Mouse (Mus musculus): ENCODE measurements at regions not wholly inside any gene's neighbourhood (a gene's known extent, or its start where the extent isn't known, plus 50 kb on each side); places are given as distances from the start of the nearest gene placed in this dataset.

DNA sequence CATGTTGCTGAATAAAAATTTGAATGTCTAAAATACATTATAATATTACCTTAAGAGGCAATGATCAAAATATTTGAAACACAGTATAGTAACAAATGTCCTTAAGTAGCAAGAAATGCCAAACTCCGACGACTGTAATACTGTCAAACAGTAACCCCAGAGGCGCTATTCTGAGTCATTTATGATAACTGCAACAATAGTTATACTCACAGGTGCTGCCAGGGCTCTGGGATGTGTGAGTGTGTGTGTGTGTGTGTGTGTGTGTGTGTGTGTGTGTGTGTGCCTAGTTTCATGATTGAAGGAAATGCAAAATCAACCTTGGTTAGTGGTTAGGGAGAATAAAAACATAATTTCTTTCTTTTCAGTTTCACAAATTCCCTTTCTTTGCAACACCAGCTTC lies 94.0 kb upstream of the Galnt15 start:
- Histone ChIP-seq H3K9me3 (replicated peaks) (no peaks in the 10 kb centered on the region), H3K36me3 (replicated peaks) (no peaks in the 10 kb centered on the region)
- TF ChIP-seq GATA1 (IDR thresholded peaks at IDR 0.05; ENCODE audit: borderline replicate concordance, low read length) (no peak), CTCF (IDR thresholded peaks at IDR 0.05; ENCODE audit: low read depth, low read length) (no peak)

GRCm38 (mm10) chr14:31935411-31935810 lies 93.4 kb upstream of the Galnt15 start:
- Histone ChIP-seq H3K4me3 (ENCODE audit: low read depth, low read length) (no peak overlapping the region), H3K36me3 (replicated peaks) (no peaks in the 10 kb centered on the region), H3K4me1 (ENCODE audit: insufficient read depth, low read depth, low read length) (peaks cover 6% of the 10 kb centered on the region; the same call in 1 of the 2 replicates), H3K9me3 (replicated peaks) (no peaks in the 10 kb centered on the region), H3K27me3 (ENCODE audit: insufficient read depth, low read length) (peaks cover 15% of the 10 kb centered on the region)
- no peak for TF ChIP-seq GATA1 (IDR thresholded peaks at IDR 0.05; ENCODE audit: borderline replicate concordance, low read length)
- no peak for TF ChIP-seq POLR2AphosphoS5 (IDR thresholded peaks at IDR 0.05; ENCODE audit: insufficient replicate concordance, low read depth, low read length)
- no peak for TF ChIP-seq CTCF (IDR thresholded peaks at IDR 0.05; ENCODE audit: low read depth, low read length)
- no peak for TF ChIP-seq TAL1 (conservative IDR thresholded peaks at IDR 0.05; ENCODE audit: low read depth, low read length)
- no peak for TF ChIP-seq GATA2 (IDR thresholded peaks at IDR 0.05; ENCODE audit: borderline replicate concordance, low read depth, low read length)
- DNase-seq (ENCODE audit: low spot score) (no peak), ATAC-seq (ENCODE audit: extremely low read depth, insufficient number of reproducible peaks, low FRiP score, poor library complexity, severe bottlenecking) (no peak)

More for the DNA sequence above, 94.0 kb upstream of the Galnt15 start:
- DNase-seq (ENCODE audit: low spot score) (no peak), ATAC-seq (ENCODE audit: extremely low read depth, insufficient number of reproducible peaks, low FRiP score, poor library complexity, severe bottlenecking) (no peak)
- Histone ChIP-seq H3K4me1 (ENCODE audit: insufficient read depth, low read depth, low read length) (peaks cover 6% of the 10 kb centered on the region; the same call in 1 of the 2 replicates), H3K4me3 (ENCODE audit: low read depth, low read length) (no peak overlapping the region), H3K27me3 (ENCODE audit: insufficient read depth, low read length) (peaks cover 16% of the 10 kb centered on the region)

DNA sequence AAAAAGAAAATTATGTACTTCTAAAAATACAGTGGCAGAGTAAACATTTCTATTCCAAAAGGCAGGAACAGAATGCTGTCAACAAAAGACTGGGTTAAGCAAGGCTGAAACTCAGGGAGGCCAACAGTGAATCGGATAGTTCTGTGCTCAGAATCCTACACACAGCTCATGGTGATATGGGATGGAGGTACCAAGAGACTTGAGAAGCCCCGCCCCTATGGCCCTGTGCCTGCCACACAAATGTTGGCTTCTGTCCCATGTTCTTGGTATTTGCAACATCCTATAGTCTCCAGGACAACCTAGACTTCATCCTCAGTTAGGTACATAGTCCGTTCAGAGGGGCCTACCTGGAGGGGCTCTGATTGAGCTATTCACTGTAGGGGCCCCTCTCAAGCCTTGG lies 92.2 kb upstream of the Galnt15 start:
- peaks cover 13% of the 10 kb centered on the region for H3K27me3 ChIP-seq (ENCODE audit: insufficient read depth, low read length)
- no peak for TF ChIP-seq GATA1 (IDR thresholded peaks at IDR 0.05; ENCODE audit: borderline replicate concordance, low read length)
- no peak for TF ChIP-seq TAL1 (conservative IDR thresholded peaks at IDR 0.05; ENCODE audit: low read depth, low read length)
- no peak for TF ChIP-seq CTCF (IDR thresholded peaks at IDR 0.05; ENCODE audit: low read depth, low read length)
- TF ChIP-seq POLR2AphosphoS5 (IDR thresholded peaks at IDR 0.05; ENCODE audit: insufficient replicate concordance, low read depth, low read length) = no peak
- no peak for TF ChIP-seq GATA2 (IDR thresholded peaks at IDR 0.05; ENCODE audit: borderline replicate concordance, low read depth, low read length)
- ATAC-seq (ENCODE audit: extremely low read depth, insufficient number of reproducible peaks, low FRiP score, poor library complexity, severe bottlenecking) = no peak
- H3K9me3 ChIP-seq (replicated peaks) = no peaks in the 10 kb centered on the region
- H3K36me3 ChIP-seq (replicated peaks) = no peaks in the 10 kb centered on the region
- DNase-seq (ENCODE audit: low spot score) = no peak
- H3K4me1 ChIP-seq (ENCODE audit: insufficient read depth, low read depth, low read length) = peaks cover 6% of the 10 kb centered on the region; the same call in 1 of the 2 replicates
- H3K4me3 ChIP-seq (ENCODE audit: low read depth, low read length) = no peak overlapping the region

DNA sequence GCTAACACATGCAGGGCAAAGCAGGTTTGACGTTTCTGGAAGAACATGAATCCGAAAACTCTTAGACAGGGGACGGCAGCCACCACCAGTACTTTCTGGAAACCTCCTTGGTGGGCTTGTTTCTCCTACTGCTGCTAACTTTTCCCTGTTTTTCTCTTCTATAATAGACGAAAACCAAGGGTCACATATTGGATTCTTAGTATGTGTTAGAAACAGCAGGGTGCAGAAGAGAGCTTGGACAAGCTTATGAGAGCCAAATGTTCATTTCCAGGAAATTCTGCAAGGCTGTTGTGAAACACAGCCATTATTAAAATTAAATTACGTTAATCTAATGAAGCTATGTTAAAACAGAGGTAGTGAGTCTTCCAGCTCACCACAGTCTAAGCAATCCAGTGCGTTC lies 87.9 kb upstream of the Galnt15 start:
- no peak for ATAC-seq (ENCODE audit: extremely low read depth, insufficient number of reproducible peaks, low FRiP score, poor library complexity, severe bottlenecking)
- no peaks in the 10 kb centered on the region for H3K36me3 ChIP-seq (replicated peaks)
- TF ChIP-seq POLR2AphosphoS5 (IDR thresholded peaks at IDR 0.05; ENCODE audit: insufficient replicate concordance, low read depth, low read length) = no peak
- no peak for TF ChIP-seq GATA2 (IDR thresholded peaks at IDR 0.05; ENCODE audit: borderline replicate concordance, low read depth, low read length)
- no peak for TF ChIP-seq GATA1 (IDR thresholded peaks at IDR 0.05; ENCODE audit: borderline replicate concordance, low read length)
- no peak for TF ChIP-seq TAL1 (conservative IDR thresholded peaks at IDR 0.05; ENCODE audit: low read depth, low read length)
- TF ChIP-seq CTCF (IDR thresholded peaks at IDR 0.05; ENCODE audit: low read depth, low read length) = no peak

DNA sequence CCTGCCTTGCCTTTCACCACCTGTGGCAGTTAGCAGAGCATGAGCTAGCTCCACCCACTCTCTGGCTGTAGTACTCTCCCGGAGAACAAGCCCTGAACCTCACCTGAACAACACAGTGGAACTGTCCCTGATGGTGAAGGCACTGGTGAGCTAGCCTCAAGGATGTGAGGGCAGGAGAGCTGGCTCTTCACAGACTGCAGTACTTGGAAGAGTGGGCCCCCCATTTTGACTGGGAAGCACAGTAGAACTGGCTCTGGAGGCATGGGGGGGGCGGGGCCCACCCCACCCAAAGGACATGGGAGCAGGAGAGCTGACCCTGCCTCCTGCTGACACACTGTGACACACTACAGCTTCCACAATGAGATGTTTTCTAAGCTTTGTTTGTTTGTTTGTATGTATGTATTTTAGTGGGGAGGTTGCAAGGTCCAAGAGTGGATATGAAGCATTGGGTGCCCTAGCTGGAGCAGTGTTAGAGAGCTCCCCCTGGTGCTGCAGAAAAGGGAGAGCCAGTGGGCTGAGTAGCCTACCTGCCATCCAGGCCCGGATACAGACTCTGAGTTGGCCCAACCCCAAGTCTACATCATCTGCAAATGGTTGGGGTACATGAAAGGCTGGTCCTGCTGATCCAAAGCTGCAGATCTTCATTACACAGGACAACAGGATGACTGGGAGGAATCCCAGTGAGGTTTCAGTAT lies 86.4 kb upstream of the Galnt15 start:
- H3K9me3 ChIP-seq (replicated peaks) = no peaks in the 10 kb centered on the region
- H3K4me3 ChIP-seq (ENCODE audit: low read depth, low read length) = no peak overlapping the region
- no peaks in the 10 kb centered on the region; the same call in 1 of the 2 replicates for H3K4me1 ChIP-seq (ENCODE audit: insufficient read depth, low read depth, low read length)
- no peak for TF ChIP-seq GATA1 (IDR thresholded peaks at IDR 0.05; ENCODE audit: borderline replicate concordance, low read length)
- TF ChIP-seq GATA2 (IDR thresholded peaks at IDR 0.05; ENCODE audit: borderline replicate concordance, low read depth, low read length) = no peak
- TF ChIP-seq CTCF (IDR thresholded peaks at IDR 0.05; ENCODE audit: low read depth, low read length) = no peak
- TF ChIP-seq TAL1 (conservative IDR thresholded peaks at IDR 0.05; ENCODE audit: low read depth, low read length) = no peak
- TF ChIP-seq POLR2AphosphoS5 (IDR thresholded peaks at IDR 0.05; ENCODE audit: insufficient replicate concordance, low read depth, low read length) = no peak
- ATAC-seq (ENCODE audit: extremely low read depth, insufficient number of reproducible peaks, low FRiP score, poor library complexity, severe bottlenecking) = no peak
- no peak for DNase-seq (ENCODE audit: low spot score)
- peaks cover 11% of the 10 kb centered on the region for H3K27me3 ChIP-seq (ENCODE audit: insufficient read depth, low read length)
- H3K36me3 ChIP-seq (replicated peaks) = no peaks in the 10 kb centered on the region

More for the DNA sequence above, 87.9 kb upstream of the Galnt15 start:
- no peaks in the 10 kb centered on the region; the same call in 1 of the 2 replicates for H3K4me1 ChIP-seq (ENCODE audit: insufficient read depth, low read depth, low read length)
- H3K9me3 ChIP-seq (replicated peaks) = no peaks in the 10 kb centered on the region
- DNase-seq (ENCODE audit: low spot score) = no peak
- H3K4me3 ChIP-seq (ENCODE audit: low read depth, low read length) = no peak overlapping the region
- H3K27me3 ChIP-seq (ENCODE audit: insufficient read depth, low read length) = peaks cover 11% of the 10 kb centered on the region

DNA sequence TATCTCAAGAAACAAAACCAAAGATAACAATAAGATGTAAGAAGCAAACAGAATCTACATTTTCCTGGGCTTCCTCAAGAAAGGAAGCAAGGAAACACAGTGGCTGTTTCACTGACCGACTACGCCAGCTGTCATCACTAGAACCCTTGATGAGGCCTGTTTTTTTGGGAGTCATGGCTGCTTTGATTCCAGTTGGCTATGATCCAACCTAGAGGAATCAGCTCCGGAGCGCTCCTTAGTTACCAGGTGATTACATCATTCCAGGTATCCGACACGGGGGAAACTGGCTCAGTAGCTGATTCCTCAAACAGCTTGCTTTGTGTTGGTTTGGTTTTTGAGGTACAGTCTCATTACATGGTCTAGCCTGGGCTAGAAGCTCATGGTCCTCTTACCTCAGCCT lies 84.1 kb upstream of the Galnt15 start:
- no peak overlapping the region for H3K4me3 ChIP-seq (ENCODE audit: low read depth, low read length)
- DNase-seq (ENCODE audit: low spot score) (no peak), ATAC-seq (ENCODE audit: extremely low read depth, insufficient number of reproducible peaks, low FRiP score, poor library complexity, severe bottlenecking) (no peak)
- no peak for TF ChIP-seq TAL1 (conservative IDR thresholded peaks at IDR 0.05; ENCODE audit: low read depth, low read length)
- no peak for TF ChIP-seq GATA1 (IDR thresholded peaks at IDR 0.05; ENCODE audit: borderline replicate concordance, low read length)
- TF ChIP-seq POLR2AphosphoS5 (IDR thresholded peaks at IDR 0.05; ENCODE audit: insufficient replicate concordance, low read depth, low read length) = no peak
- no peak for TF ChIP-seq CTCF (IDR thresholded peaks at IDR 0.05; ENCODE audit: low read depth, low read length)
- no peaks in the 10 kb centered on the region for H3K36me3 ChIP-seq (replicated peaks)
- H3K27me3 ChIP-seq (ENCODE audit: insufficient read depth, low read length) = peaks cover 11% of the 10 kb centered on the region
- H3K9me3 ChIP-seq (replicated peaks) = no peaks in the 10 kb centered on the region
- H3K4me1 ChIP-seq (ENCODE audit: insufficient read depth, low read depth, low read length) = no peaks in the 10 kb centered on the region; the same call in 1 of the 2 replicates
